Mouse (Mus musculus) ES-Bruce4 (cell line): Measurements from ENCODE around the gene Cpeb1.

Experiments used
- CTCF ChIP-seq: IDR thresholded peaks from one replicate; pipeline ENCODE4 v1.8.1; 2011; ENCODE audit warnings: low read depth, low read length
- EP300 ChIP-seq: IDR thresholded peaks from 2 replicates; pipeline ENCODE4 v1.6.1; 2011; ENCODE audit warnings: low read depth, low read length; ENCODE audit not compliant: insufficient read depth
- POLR2A ChIP-seq: IDR thresholded peaks from one replicate; pipeline ENCODE4 v1.8.1; 2011; ENCODE audit warnings: low read length; ENCODE audit not compliant: insufficient read depth

- peak; percentile 73 for TF ChIP-seq CTCF
- peak; percentile 38 for TF ChIP-seq POLR2A
- TF ChIP-seq EP300, result no peak
These were observed 110.5 kb downstream of the Cpeb1 start, which contains the start of gene Rps17 for GRCm38 (mm10) chr7:81344544-81345446.
